Mouse (Mus musculus) CH12.LX (cell line): ENCODE results near the gene Utp14b. TPM values are rescaled to one million over a fixed set of nuclear protein-coding genes. Genes with fewer than 3 reads are reported as not detected.

Experiments used
- DNase-seq: peaks from one replicate; pipeline ENCODE4 v3.0.0-alpha.2; 2013; ENCODE audit errors: extremely low read depth
- H3K27ac ChIP-seq: 2 replicates; pipeline ENCODE4 v1.5.1; 2012; ENCODE audit warnings: low read depth, mild to moderate bottlenecking, control low read depth, moderate library complexity; ENCODE audit not compliant: insufficient read depth
- H3K27me3 ChIP-seq: replicated peaks from 2 replicates; pipeline ENCODE3; 2012; ENCODE audit warnings: inconsistent platforms
- H3K36me3 ChIP-seq, 2 experiments: replicated peaks in 1 of 2; 2 replicates each; pipeline versions ENCODE3 to v1.6.1; 2012; ENCODE audit warnings: inconsistent platforms in 1 of 2, low read length in 1 of 2, mild to moderate bottlenecking in 1 of 2, mixed read lengths in 1 of 2, moderate library complexity in 1 of 2; ENCODE audit not compliant: control insufficient read depth in 1 of 2, insufficient read depth in 1 of 2
- H3K4me1 ChIP-seq, 2 experiments: 2 replicates each; pipeline ENCODE4 v1.6.1; 2012; ENCODE audit warnings: inconsistent platforms in 1 of 2, moderate library complexity in 1 of 2; ENCODE audit not compliant: insufficient read depth in 2 of 2, control insufficient read depth in 1 of 2
- H3K4me2 ChIP-seq: 2 replicates; pipeline ENCODE4 v1.6.1; 2012; ENCODE audit warnings: low read depth, mild to moderate bottlenecking, control low read depth; ENCODE audit not compliant: poor library complexity, insufficient read depth, severe bottlenecking
- H3K4me3 ChIP-seq, 3 experiments: fragments of 150-350 bp in 1 of 3; sonication (generic) in 1 of 3; replicated peaks in 1 of 3; 2 replicates each; pipeline versions ENCODE3 to v1.5.1; 2011 to 2012; ENCODE audit warnings: low read depth in 2 of 3, low read length in 2 of 3, mild to moderate bottlenecking in 2 of 3, moderate library complexity in 2 of 3, control low read depth in 1 of 3, improper control_type of control experiment in 1 of 3, inconsistent platforms in 1 of 3, mixed read lengths in 1 of 3; ENCODE audit not compliant: poor library complexity in 1 of 3
- H3K79me2 ChIP-seq: replicated peaks from 2 replicates; pipeline ENCODE4 v1.6.1; 2012; ENCODE audit warnings: mild to moderate bottlenecking, moderate library complexity; ENCODE audit not compliant: control insufficient read depth, poor library complexity, insufficient read depth, severe bottlenecking; ENCODE audit errors: extremely low read depth
- H3K9ac ChIP-seq: 2 replicates; pipeline ENCODE4 v1.6.1; 2012; ENCODE audit warnings: low read depth, mild to moderate bottlenecking, control low read depth, moderate library complexity; ENCODE audit not compliant: insufficient read depth
- H3K9me3 ChIP-seq: replicated peaks from 2 replicates; pipeline ENCODE3; 2012; ENCODE audit warnings: low read length, inconsistent platforms, mixed read lengths
- CHD2 ChIP-seq: IDR thresholded peaks from 2 replicates; pipeline ENCODE4 v1.6.1; 2011; ENCODE audit warnings: low read length, improper control_type of control experiment
- CTCF ChIP-seq, 2 experiments: IDR thresholded peaks in 1 of 2; conservative IDR thresholded peaks in 1 of 2; 2 replicates each; pipeline ENCODE4 v1.5.1; 2011 to 2012; ENCODE audit warnings: low read depth in 2 of 2, low read length in 2 of 2, improper control_type of control experiment in 1 of 2, inconsistent platforms in 1 of 2, mild to moderate bottlenecking in 1 of 2, moderate library complexity in 1 of 2
- ETS1 ChIP-seq: conservative IDR thresholded peaks from 2 replicates; pipeline ENCODE4 v1.6.1; 2012; ENCODE audit warnings: low read depth, mild to moderate bottlenecking, inconsistent platforms, low read length, improper control_type of control experiment, moderate library complexity
- JUND ChIP-seq: conservative IDR thresholded peaks from 2 replicates; pipeline ENCODE4 v1.6.1; 2011; ENCODE audit warnings: low read depth, low read length, improper control_type of control experiment
- KAT2A ChIP-seq: IDR thresholded peaks from 2 replicates; pipeline ENCODE4 v1.6.1; 2012; ENCODE audit warnings: low read length, improper control_type of control experiment, inconsistent platforms; ENCODE audit not compliant: insufficient replicate concordance
- MAFK ChIP-seq: IDR thresholded peaks from 2 replicates; pipeline ENCODE4 v1.6.1; 2011; ENCODE audit warnings: low read length, improper control_type of control experiment; ENCODE audit not compliant: insufficient replicate concordance
- MAZ ChIP-seq: IDR thresholded peaks from 2 replicates; pipeline ENCODE4 v1.6.1; 2012; ENCODE audit warnings: low read depth, mild to moderate bottlenecking, inconsistent platforms, low read length, improper control_type of control experiment, moderate library complexity
- MEF2A ChIP-seq: IDR thresholded peaks from 2 replicates; pipeline ENCODE4 v1.6.1; 2014; ENCODE audit warnings: low read depth, mild to moderate bottlenecking, inconsistent platforms, low read length, improper control_type of control experiment, borderline replicate concordance
- MYC ChIP-seq: IDR thresholded peaks from 2 replicates; pipeline ENCODE4 v1.6.1; 2011; ENCODE audit warnings: low read depth, mild to moderate bottlenecking, improper control_type of control experiment, low read length
- NELFE ChIP-seq: IDR thresholded peaks from 2 replicates; pipeline ENCODE4 v1.6.1; 2011; ENCODE audit warnings: low read depth, low read length, improper control_type of control experiment
- PAX5 ChIP-seq: IDR thresholded peaks from 2 replicates; pipeline ENCODE4 v1.6.1; 2012; ENCODE audit warnings: low read length, inconsistent platforms, mixed read lengths
- RAD21 ChIP-seq: IDR thresholded peaks from 2 replicates; pipeline ENCODE4 v1.6.1; 2011; ENCODE audit warnings: low read depth, mild to moderate bottlenecking, low read length, improper control_type of control experiment, moderate library complexity
- RCOR1 ChIP-seq: conservative IDR thresholded peaks from 2 replicates; pipeline ENCODE4 v1.6.1; 2012; ENCODE audit warnings: low read depth, mild to moderate bottlenecking, inconsistent platforms, low read length, improper control_type of control experiment
- SMC3 ChIP-seq: IDR thresholded peaks from 2 replicates; pipeline ENCODE4 v1.6.1; 2011; ENCODE audit warnings: low read depth, low read length, improper control_type of control experiment
- TCF12 ChIP-seq: IDR thresholded peaks from 2 replicates; pipeline ENCODE4 v1.6.1; 2014; ENCODE audit warnings: low read depth, mild to moderate bottlenecking, inconsistent platforms, low read length, improper control_type of control experiment
- UBTF ChIP-seq: IDR thresholded peaks from 2 replicates; pipeline ENCODE4 v1.6.1; 2012; ENCODE audit warnings: low read depth, mild to moderate bottlenecking, inconsistent platforms, low read length, improper control_type of control experiment, moderate library complexity
- ZKSCAN1 ChIP-seq: IDR thresholded peaks from 2 replicates; pipeline ENCODE4 v1.6.1; 2012; ENCODE audit warnings: low read depth, inconsistent platforms, low read length, improper control_type of control experiment, borderline replicate concordance
- ZMIZ1 ChIP-seq: IDR thresholded peaks from 2 replicates; pipeline ENCODE4 v1.6.1; 2012; ENCODE audit warnings: low read depth, mild to moderate bottlenecking, inconsistent platforms, low read length, improper control_type of control experiment
- ZNF384 ChIP-seq: IDR thresholded peaks from 2 replicates; pipeline ENCODE4 v1.6.1; 2012; ENCODE audit warnings: low read depth, low read length, improper control_type of control experiment, inconsistent platforms
- dilution Hi-C: fragments of 300-500 bp; cut with MboI; formaldehyde crosslinking; loops from 2 replicates; pipeline ENCODE4 v1.14.3; 2020; ENCODE audit warnings: low sequenced_read_pairs; ENCODE audit not compliant: extremely low pct_unique_long_range_greater_than_20kb, extremely low pct_ligation_motif_present
- in situ Hi-C: fragments of 300-500 bp; cut with MboI; formaldehyde crosslinking; loops from 3 replicates; pipeline ENCODE4 v1.14.3; 2019; ENCODE audit warnings: low sequenced_read_pairs, low pct_ligation_motif_present, low pct_unique_long_range_greater_than_20kb, mixed read lengths
- polyA plus RNA-seq: library from polyadenylated mRNA; unstranded; fragments of >175 nt; gene quantifications from 2 replicates; pipeline ENCODE4 v1.2.1, GENCODE M21; 2012; ENCODE audit warnings: low read depth; ENCODE audit not compliant: insufficient read length
- total RNA-seq, 2 experiments: library from RNA; depleted of rRNA; stranded (reverse); fragments of 300-350 nt in 1 of 2; fragments of >200 nt in 1 of 2; gene quantifications; 2 replicates each; pipeline ENCODE4 v1.2.3; 2012 to 2014

The Utp14b gene
- total and polyA plus RNA-seq, 3 experiments, result 6.9 to 13.0 (median 10.4) TPM

GRCm38 (mm10) chr1:78664326-78664725 is 6.5 kb downstream of the Utp14b start:
- H3K4me1 ChIP-seq, result peaks cover 3 to 25% of the 10 kb centered on the region in 2 experiments
- no peak overlapping the region for H3K9ac ChIP-seq
- TF ChIP-seq NELFE, result no peak
- no peak for TF ChIP-seq ETS1
- TF ChIP-seq ZKSCAN1, result no peak
- no peak for TF ChIP-seq UBTF
- TF ChIP-seq CTCF (conservative IDR thresholded peaks at IDR 0.05 in 1 of 2, IDR thresholded peaks at IDR 0.05 in 1 of 2; ENCODE audit: low read depth in 2 of 2, low read length in 2 of 2), result no peak
- no peak for TF ChIP-seq RAD21
- TF ChIP-seq MEF2A, result no peak
- TF ChIP-seq JUND, result no peak
- TF ChIP-seq MYC, result no peak
- TF ChIP-seq CHD2, result no peak
- no peak for TF ChIP-seq MAZ
- TF ChIP-seq PAX5, result no peak
- no peak for TF ChIP-seq RCOR1
- no peak for TF ChIP-seq SMC3
- TF ChIP-seq MAFK, result no peak
- no peak for TF ChIP-seq KAT2A
- no peak for TF ChIP-seq ZNF384
- no peak for TF ChIP-seq TCF12
- DNase-seq, result no peak
- H3K27me3 ChIP-seq, result no peaks in the 10 kb centered on the region
- no peak overlapping the region for H3K4me3 ChIP-seq
- peaks cover 18% of the 10 kb centered on the region for H3K79me2 ChIP-seq
- no peak overlapping the region for H3K27ac ChIP-seq
- in situ Hi-C loops, result no loop called here
- H3K9me3 ChIP-seq, result no peaks in the 10 kb centered on the region
- H3K36me3 ChIP-seq, result peaks cover 19 to 59% of the 10 kb centered on the region in 2 experiments
- H3K4me2 ChIP-seq, result no peak overlapping the region
- dilution Hi-C loops, result no loop called here

- no peak for TF ChIP-seq ZMIZ1
- Histone ChIP-seq H3K4me2 (no peak overlapping the region), H3K9ac (no peak overlapping the region; the same call in 1 of the 2 replicates), H3K4me3 (no peak overlapping the region), H3K36me3 (peaks cover 19 to 65% of the 10 kb centered on the region in 2 experiments), H3K4me1 (peaks cover 0 to 10% of the 10 kb centered on the region in 2 experiments; a peak in 2 of 4 replicates), H3K27ac (no peak overlapping the region), H3K9me3 (no peaks in the 10 kb centered on the region), H3K79me2 (peaks cover 5% of the 10 kb centered on the region; the same call in 1 of the 2 replicates), H3K27me3 (no peaks in the 10 kb centered on the region)
- dilution Hi-C loops, result no loop called here
- in situ Hi-C loops, result no loop called here
- no peak for DNase-seq
Measured at GRCm38 (mm10) chr1:78665954-78666499, 8.2 kb downstream of the Utp14b start.
